Mouse (Mus musculus): ENCODE measurements at regions not wholly inside any gene's neighbourhood (a gene's known extent, or its start where the extent isn't known, plus 50 kb on each side); places are given as distances from the start of the nearest gene placed in this dataset.

- TF ChIP-seq POLR2A (IDR thresholded peaks at IDR 0.05; ENCODE audit: extremely low read depth, insufficient read depth, low read length), result no peak
- TF ChIP-seq CTCF (IDR thresholded peaks at IDR 0.05; ENCODE audit: low read depth, low read length), result no peak
Observed at GRCm38 (mm10) chr9:91004214-91004613, 358.0 kb upstream of the Zic4 start.
